Mouse (Mus musculus): ENCODE data around the gene Brms1. TPM values are rescaled to one million over a fixed set of nuclear protein-coding genes. Genes with fewer than 3 reads are reported as not detected.

Gene Brms1
- polyA plus RNA-seq, 1 experiment from 2014 or later = 51.6 TPM

DNA sequence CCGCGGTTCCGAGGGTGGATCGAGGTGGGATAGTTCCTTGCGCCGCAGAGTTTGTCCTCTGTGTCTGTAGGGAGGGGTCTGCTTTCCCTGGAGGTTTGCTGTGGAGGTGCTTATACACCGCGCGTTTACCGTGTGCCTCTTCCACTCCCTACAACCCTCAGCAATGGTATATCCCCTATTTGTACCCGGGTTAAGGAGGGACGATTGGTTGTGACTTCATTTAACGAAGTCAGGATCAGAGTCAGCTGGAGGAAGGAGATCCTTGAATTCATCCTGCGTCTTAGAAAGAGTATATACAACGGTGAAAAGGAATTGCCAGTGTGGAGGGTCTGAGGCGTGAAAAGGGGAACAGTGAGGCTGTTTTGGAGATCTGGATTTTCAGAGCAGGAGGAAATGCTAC is 434 bp downstream of the Brms1 start:
- no peaks in the 10 kb centered on the region for H3K9me3 ChIP-seq (replicated peaks)
- H3K9ac ChIP-seq = peak overlapping the region; percentile 78
- peak overlapping the region; percentile 81 for H3K27ac ChIP-seq
- H3K4me3 ChIP-seq (replicated peaks) = peak overlapping the region; percentile 94
- WGBS = 3% methylated on average over 16 of the region's 16 CpGs
- H3K4me1 ChIP-seq = peaks cover 34% of the 10 kb centered on the region
- H3K36me3 ChIP-seq = peaks cover 32% of the 10 kb centered on the region
- peak overlapping the region; percentile 88 for H3K4me2 ChIP-seq
- no peaks in the 10 kb centered on the region for H3K27me3 ChIP-seq
- ATAC-seq (replicated peaks; ENCODE audit: low FRiP score) = no peak

DNA sequence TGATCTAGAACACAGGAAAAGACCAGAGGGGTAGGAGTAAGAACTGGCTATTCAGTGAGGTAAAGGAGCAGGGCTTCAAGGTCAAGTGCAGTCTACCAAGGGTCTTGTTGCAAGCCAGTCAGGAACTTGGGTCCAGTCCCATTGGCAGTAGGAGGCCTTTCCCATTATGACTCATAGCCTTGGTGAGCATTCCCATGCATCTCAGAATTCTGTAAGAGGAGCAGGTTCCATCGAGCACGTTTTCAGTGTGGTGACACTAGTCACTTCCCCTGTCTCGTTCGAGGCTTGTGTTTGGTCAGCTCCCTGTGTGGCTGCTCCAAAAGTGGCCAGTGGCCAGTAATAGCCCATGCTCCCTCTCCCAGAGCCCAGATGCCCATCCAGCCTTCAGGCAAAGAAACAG is 4.4 kb downstream of the Brms1 start:
- Histone ChIP-seq H3K27me3 (no peaks in the 10 kb centered on the region), H3K9ac (no peak overlapping the region), H3K4me1 (peaks cover 22% of the 10 kb centered on the region), H3K4me2 (no peak overlapping the region), H3K36me3 (peaks cover 67% of the 10 kb centered on the region), H3K27ac (no peak overlapping the region), H3K4me3 (replicated peaks) (no peak overlapping the region), H3K9me3 (replicated peaks) (no peaks in the 10 kb centered on the region)
- 82% methylated on average over 4 of the region's 4 CpGs for WGBS
- no peak for ATAC-seq (replicated peaks; ENCODE audit: low FRiP score)

DNA sequence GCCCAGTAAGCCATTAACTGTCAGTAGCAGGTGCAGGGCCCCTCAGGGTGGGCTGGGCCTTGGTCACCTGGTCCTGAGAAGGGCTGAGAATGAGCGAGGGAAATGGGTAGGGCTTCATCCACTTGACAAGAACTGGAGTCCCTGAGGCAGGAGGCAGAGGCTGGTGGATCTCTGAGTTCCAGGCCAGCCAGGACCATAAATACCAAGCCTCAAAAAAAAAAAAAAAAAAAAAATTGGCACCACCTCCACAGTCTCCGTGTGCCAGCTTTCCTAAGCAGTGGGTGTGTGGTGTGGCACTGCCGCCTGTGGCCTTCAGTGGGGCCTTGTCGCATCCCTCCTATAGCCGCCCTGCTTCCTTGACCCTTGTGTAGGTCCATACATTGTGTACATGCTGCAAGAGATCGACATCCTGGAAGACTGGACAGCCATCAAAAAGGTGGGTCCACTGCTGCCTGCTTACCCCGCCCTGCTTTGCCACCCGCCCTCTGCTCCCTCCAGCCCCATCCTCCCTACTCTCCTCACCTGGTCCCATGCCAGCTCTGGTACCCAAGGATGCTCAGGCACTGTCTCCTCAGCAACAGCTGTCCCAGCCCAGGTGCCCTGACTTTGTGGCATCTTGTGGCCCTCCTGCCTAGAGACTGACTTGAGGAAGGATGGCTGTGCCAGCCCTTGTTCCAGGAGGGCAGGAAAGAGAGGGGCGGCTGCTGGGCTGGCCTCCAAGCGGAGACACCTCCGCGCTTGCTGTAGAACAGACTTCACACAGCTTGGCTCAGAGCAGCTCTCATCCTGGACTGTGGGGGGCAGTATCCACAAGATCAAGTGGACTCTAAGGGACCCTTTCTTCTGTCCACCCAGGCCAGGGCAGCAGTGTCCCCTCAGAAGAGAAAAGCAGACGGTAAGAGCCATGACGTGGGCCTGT is 7.2 kb downstream of the Brms1 start:
- Histone ChIP-seq H3K27ac (no peak overlapping the region), H3K4me3 (replicated peaks) (no peak overlapping the region), H3K9me3 (replicated peaks) (no peaks in the 10 kb centered on the region), H3K9ac (no peak overlapping the region), H3K27me3 (peaks cover 28% of the 10 kb centered on the region), H3K4me1 (peaks cover 32% of the 10 kb centered on the region), H3K4me2 (no peak overlapping the region), H3K36me3 (peaks cover 59% of the 10 kb centered on the region)
- no peak for ATAC-seq (replicated peaks; ENCODE audit: low FRiP score)
- 89% methylated on average over 14 of the region's 14 CpGs for WGBS

DNA sequence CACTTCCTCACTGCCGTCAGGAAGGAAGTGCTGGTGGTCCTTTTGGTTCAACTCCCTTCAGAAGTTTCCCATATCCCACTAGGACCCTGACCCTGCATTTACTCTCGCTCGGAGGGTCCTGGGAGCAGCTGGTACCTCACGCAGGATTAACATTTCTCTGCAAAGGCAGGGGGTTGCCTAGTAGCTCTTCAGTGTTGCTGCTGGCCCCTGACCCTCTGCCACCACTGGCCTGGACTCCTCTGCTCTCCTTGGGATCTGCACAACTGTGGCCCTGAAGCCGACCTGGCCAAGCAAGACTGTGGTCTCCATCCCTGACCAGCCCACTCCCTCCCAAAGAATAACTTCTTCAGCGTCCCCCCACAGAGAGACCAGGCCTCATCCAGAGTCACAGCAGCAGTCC is 8.2 kb downstream of the Brms1 start:
- peaks cover 36% of the 10 kb centered on the region for H3K27me3 ChIP-seq
- no peaks in the 10 kb centered on the region for H3K9me3 ChIP-seq (replicated peaks)
- WGBS = 84% methylated on average over 6 of the region's 6 CpGs
- H3K9ac ChIP-seq = no peak overlapping the region
- ATAC-seq (replicated peaks; ENCODE audit: low FRiP score) = no peak
- H3K4me3 ChIP-seq (replicated peaks) = no peak overlapping the region
- H3K4me1 ChIP-seq = peaks cover 32% of the 10 kb centered on the region
- no peak overlapping the region for H3K27ac ChIP-seq
- peaks cover 50% of the 10 kb centered on the region for H3K36me3 ChIP-seq
- H3K4me2 ChIP-seq = no peak overlapping the region

DNA sequence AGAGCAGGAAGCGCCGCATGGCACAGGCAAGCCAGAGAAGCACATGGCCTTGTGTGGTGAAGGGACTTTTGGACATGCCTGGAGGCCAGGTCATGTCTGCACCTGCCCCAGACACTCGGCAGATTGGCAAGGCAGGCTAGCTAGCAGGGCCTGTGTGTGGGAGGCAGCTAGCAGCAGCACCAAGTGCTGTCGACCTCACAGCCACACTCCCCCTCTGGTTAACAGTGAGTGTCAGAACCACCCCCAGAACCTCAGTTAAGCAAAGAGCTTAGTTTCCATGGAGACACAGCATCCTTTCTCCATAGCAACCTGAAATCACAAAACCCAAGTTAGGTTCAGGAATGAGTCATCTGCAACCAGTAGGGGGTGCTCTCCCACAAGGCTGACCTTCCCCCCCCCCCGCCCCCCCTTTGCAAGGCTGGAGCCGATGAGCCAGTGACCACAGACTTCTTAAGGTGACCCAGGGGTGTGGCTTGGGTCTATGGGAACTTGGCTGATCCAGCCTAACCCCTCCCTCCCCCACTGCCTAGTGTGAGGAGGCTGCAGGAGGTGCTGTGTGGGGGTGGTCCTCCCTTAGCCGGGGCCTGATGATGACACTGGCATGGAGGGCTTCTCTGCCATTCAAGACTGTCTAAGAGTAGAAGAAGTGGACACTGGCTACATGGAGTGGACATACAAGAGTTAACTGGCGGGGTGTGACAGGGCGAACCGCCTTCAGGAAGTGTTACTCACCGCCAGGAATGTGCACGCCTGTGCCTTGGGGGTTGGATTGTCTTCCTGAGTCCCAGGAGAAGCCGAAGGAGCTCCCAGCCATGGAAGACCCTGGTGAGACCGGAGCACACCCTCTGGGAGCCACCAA is 9.1 kb downstream of the Brms1 start, which contains the start of gene Rin1:
TSS of gene Rin1 (plus strand) at position 435 of the 859 bp plus-strand sequence.
- H3K27ac ChIP-seq = peak within 1 kb of the TSS; percentile 62
- ATAC-seq (replicated peaks; ENCODE audit: low FRiP score) = peak; percentile 54
- peak within 1 kb of the TSS; percentile 27 for H3K9ac ChIP-seq

DNA sequence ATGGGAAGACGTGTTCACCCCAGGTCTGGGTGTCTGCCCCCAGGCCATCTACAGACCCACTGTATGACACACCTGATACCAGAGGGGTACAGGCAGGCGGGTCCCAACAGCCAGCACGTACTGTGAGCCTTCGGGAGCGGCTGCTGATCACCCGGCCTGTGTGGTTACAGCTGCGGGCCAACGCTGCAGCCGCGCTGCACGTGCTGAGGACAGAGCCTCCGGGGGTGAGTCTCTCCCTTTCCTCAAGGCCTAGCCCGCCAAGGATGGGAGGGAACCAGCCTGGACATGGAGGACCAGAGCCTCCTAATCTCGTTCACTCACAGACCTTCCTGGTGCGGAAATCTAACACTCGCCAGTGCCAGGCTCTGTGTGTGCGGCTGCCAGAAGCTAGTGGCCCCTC is 9.9 kb downstream of the Brms1 start:
- Histone ChIP-seq H3K9me3 (replicated peaks) (no peaks in the 10 kb centered on the region), H3K4me2 (peak overlapping the region; percentile 54), H3K4me1 (peaks cover 32% of the 10 kb centered on the region), H3K27ac (peak overlapping the region; percentile 62), H3K9ac (peak overlapping the region; percentile 27), H3K4me3 (replicated peaks) (peak overlapping the region; percentile 37), H3K27me3 (peaks cover 43% of the 10 kb centered on the region), H3K36me3 (peaks cover 40% of the 10 kb centered on the region)
- peak; percentile 30; the same call in 1 of the 2 replicates for ATAC-seq (replicated peaks; ENCODE audit: low FRiP score)
- WGBS = 8% methylated on average over 17 of the region's 17 CpGs

More for the DNA sequence above, 9.1 kb downstream of the Brms1 start, which contains the start of gene Rin1:
- Histone ChIP-seq H3K4me3 (replicated peaks) (peak within 1 kb of the TSS; percentile 37), H3K36me3 (peaks cover 47% of the 10 kb centered on the region), H3K9me3 (replicated peaks) (no peaks in the 10 kb centered on the region), H3K4me1 (peaks cover 32% of the 10 kb centered on the region), H3K27me3 (peaks cover 43% of the 10 kb centered on the region), H3K4me2 (peak within 1 kb of the TSS; percentile 54)
- WGBS = 13% methylated on average over 14 of the region's 14 CpGs

DNA sequence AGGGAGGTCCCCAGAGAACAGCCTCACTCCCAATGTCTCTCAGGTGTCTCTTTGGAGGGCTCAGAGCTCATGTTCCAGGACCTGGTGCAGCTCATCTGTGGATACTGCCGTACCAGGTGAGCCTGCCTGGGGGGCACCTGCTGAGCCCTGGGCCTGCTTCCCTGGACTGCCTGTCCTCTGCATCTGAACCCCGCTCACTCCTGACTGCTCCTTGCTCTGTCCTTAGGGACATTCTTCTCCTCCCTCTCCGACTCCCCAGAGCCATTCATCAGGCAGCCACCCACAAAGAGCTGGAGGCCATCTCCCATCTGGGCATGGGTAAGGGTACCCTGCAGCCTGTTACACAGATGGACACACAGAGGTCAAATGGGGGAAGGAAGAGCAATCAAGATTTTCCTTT is 10.4 kb downstream of the Brms1 start:
- peaks cover 35% of the 10 kb centered on the region for H3K36me3 ChIP-seq
- peak overlapping the region; percentile 37 for H3K4me3 ChIP-seq (replicated peaks)
- no peak for ATAC-seq (replicated peaks; ENCODE audit: low FRiP score)
- no peak overlapping the region for H3K9ac ChIP-seq
- peaks cover 37% of the 10 kb centered on the region for H3K4me1 ChIP-seq
- H3K27ac ChIP-seq = no peak overlapping the region
- peak overlapping the region; percentile 54 for H3K4me2 ChIP-seq
- WGBS = 68% methylated on average over 3 of the region's 3 CpGs
- no peaks in the 10 kb centered on the region for H3K9me3 ChIP-seq (replicated peaks)
- H3K27me3 ChIP-seq = peaks cover 43% of the 10 kb centered on the region

DNA sequence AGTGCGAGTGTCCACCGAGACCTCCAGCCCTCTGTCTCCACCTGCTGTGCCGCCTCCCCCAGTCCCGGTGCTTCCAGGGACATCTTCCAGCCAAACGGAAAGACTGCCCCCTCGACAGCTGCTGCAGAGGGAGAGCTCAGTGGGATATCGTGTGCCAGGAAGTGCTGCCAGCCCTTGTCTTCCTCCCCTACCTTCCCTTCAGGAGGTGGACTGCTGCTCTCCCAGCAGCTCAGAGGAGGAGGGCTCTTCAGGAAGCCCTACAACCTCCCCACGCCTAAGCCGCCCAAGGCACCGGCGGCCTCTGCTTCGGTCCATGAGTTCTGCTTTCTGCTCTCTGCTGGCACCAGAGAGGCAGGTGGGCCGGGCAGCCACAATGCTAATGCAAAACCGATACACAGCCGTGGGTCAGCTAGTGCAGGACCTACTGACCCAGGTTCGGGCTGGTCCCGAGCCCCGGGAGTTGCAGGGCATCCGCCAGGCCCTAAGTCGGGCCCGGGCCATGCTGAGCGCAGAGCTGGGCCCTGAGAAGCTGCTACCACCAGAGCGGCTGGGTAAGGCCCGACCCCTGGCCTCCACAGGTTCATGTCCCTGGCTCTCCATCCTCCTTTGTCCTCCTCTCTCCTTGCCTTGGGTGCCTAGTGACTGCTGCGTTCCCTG is 11.1 kb downstream of the Brms1 start:
- H3K9ac ChIP-seq = no peak overlapping the region
- 23% methylated on average over 25 of the region's 25 CpGs for WGBS
- H3K4me2 ChIP-seq = peak overlapping the region; percentile 54

DNA sequence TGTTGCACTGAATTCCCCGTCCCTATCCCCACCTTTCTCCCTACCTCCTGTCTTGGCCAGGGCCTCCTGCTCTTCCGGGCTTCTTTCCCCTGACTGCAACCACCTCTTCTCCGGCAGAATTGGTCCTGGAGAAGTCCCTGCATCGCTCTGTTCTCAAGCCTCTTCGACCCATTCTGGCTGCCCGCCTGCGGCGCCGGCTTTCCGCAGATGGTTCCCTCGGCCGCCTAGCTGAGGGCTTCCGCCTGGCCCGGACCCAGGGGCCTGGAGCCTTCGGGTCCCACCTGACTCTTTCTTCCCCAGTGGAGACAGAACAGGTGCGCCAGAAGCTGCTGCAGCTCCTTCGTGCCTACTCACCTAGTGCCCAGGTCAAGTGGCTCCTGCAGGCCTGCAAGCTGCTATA is 11.7 kb downstream of the Brms1 start:
- H3K36me3 ChIP-seq = peaks cover 21% of the 10 kb centered on the region
- WGBS = 63% methylated on average over 17 of the region's 17 CpGs
- ATAC-seq (replicated peaks; ENCODE audit: low FRiP score) = no peak
- H3K27ac ChIP-seq = no peak overlapping the region
- peaks cover 43% of the 10 kb centered on the region for H3K27me3 ChIP-seq
- H3K4me2 ChIP-seq = peak overlapping the region; percentile 54; the same call in 1 of the 2 replicates
- no peak overlapping the region for H3K9ac ChIP-seq
- peaks cover 47% of the 10 kb centered on the region for H3K4me1 ChIP-seq
- no peak overlapping the region for H3K4me3 ChIP-seq (replicated peaks)
- no peaks in the 10 kb centered on the region for H3K9me3 ChIP-seq (replicated peaks)

More for the DNA sequence above, 11.1 kb downstream of the Brms1 start:
- peaks cover 44% of the 10 kb centered on the region for H3K4me1 ChIP-seq
- H3K9me3 ChIP-seq (replicated peaks) = no peaks in the 10 kb centered on the region
- H3K4me3 ChIP-seq (replicated peaks) = peak overlapping the region; percentile 37
- H3K36me3 ChIP-seq = peaks cover 27% of the 10 kb centered on the region
- no peak for ATAC-seq (replicated peaks; ENCODE audit: low FRiP score)
- H3K27me3 ChIP-seq = peaks cover 43% of the 10 kb centered on the region
- 0 out of 2 replicates have a peak overlapping the region, but pooled peaks have one; percentile 45 for H3K27ac ChIP-seq

DNA sequence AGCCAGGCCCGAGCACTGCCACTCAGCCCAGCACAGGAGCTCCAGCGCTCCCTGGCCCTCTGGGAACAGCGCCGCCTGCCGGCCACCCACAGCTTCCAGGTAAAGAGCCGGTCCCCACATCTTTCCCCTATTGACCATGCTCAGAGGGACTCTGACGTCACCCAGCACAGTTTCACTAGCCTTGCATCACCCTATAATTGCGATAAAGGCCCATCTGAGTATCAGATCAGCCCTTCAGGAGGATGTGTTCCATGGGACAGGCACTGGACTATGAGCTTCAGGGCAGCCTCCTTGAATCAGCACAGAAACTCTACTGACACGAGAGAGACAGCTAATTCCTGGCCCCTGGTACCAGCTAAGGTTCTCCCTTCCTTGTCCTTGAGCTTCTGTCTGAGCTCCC is 12.8 kb downstream of the Brms1 start:
- Histone ChIP-seq H3K9me3 (replicated peaks) (no peaks in the 10 kb centered on the region), H3K4me3 (replicated peaks) (no peak overlapping the region), H3K4me2 (no peak overlapping the region), H3K9ac (no peak overlapping the region), H3K4me1 (peaks cover 57% of the 10 kb centered on the region), H3K36me3 (peaks cover 11% of the 10 kb centered on the region), H3K27me3 (peaks cover 43% of the 10 kb centered on the region), H3K27ac (no peak overlapping the region)
- 21% methylated on average over 9 of the region's 9 CpGs for WGBS
- ATAC-seq (replicated peaks; ENCODE audit: low FRiP score) = no peak

DNA sequence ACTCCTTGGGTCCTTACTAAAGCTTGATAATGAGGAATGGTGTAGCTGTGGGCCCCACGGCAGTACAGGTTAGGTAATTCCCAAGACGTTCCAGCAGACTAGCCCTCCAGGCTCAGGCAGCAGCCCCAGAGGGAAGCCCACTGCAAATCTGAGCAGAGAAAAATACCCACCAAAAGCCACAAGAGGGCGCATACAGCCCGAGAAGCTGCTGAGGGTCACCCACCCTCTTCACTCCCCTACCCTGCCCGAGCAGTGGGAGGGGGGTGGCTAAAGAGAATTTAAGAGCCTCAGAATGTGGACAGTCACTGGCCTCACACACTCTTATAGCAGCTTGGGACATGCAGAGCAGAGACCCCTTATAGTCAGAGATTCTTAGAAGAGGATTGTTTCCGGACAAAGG is 15.1 kb downstream of the Brms1 start:
- 0 out of 2 replicates have a peak overlapping the region, but pooled peaks have one; percentile 1 for H3K4me3 ChIP-seq (replicated peaks)
- ATAC-seq (replicated peaks; ENCODE audit: low FRiP score) = no peak
- H3K4me2 ChIP-seq = no peak overlapping the region
- H3K9ac ChIP-seq = no peak overlapping the region
- H3K9me3 ChIP-seq (replicated peaks) = no peaks in the 10 kb centered on the region
- H3K36me3 ChIP-seq = no peaks in the 10 kb centered on the region
- WGBS = 10% methylated on average over 6 of the region's 6 CpGs
- H3K4me1 ChIP-seq = peaks cover 65% of the 10 kb centered on the region
- H3K27me3 ChIP-seq = peaks cover 37% of the 10 kb centered on the region
- 0 out of 2 replicates have a peak overlapping the region, but pooled peaks have one; percentile 37 for H3K27ac ChIP-seq

Data from kidney, embryonic 15.5 days (tissue).